Mouse (Mus musculus) kidney, postnatal 14 days (tissue): ENCODE measurements at regions not wholly inside any gene's neighbourhood (a gene's known extent, or its start where the extent isn't known, plus 50 kb on each side); places are given as distances from the start of the nearest gene placed in this dataset.
A peak's percentile ranks its signal among the peaks of the same experiment; 100 is the strongest.
"Not testable (repeated sequence)": the region's sequence is repeated elsewhere in the genome, so short reads cannot be mapped to it uniquely, and the experiment has no call there.

ENCODE experiments used
- DNase-seq: peaks from one replicate; pipeline ENCODE4 v3.0.0; 2022; ENCODE audit warnings: mixed read lengths

DNA sequence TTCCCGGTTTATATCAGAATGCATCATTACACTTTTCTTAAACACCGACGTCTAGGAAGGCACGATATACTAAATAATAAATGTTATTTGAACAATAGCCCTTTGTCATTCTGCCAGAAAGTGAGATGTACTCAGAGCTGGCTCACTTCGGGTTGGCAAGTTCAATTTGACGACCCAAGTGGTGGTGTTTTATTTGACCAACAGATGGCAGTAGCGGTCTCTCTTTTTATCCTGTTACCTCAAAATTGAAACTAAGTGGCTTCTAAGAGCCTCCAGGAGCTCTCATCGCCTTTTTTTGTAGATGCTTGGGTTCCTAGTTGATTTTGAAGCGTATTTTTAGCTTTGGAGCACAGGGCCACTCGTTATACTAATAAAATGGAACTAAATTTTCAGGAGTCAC, 66.7 kb upstream of the Chmp2b start:
- DNase-seq, result peak; percentile 70

DNA sequence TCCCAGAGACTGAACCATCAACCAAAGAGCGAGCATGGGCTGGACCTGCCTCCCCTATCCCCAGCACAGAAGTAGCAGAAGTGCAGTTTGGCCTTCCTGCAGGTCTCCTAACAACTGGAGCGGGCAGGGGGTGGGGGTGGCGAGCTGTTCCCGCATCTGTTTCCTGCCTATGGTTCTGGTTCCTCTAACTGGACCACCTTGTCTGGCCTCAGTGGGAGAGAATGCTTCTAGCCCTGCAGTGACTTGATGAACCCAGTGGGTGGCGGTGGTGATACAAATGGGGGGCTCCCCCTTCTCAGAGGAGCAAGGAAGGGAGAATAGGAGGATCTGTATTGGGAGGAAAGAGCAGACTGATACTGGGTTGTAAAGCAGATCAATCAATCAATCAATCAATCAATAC, 69.2 kb upstream of the Chmp2b start:
- DNase-seq, result no peak

DNA sequence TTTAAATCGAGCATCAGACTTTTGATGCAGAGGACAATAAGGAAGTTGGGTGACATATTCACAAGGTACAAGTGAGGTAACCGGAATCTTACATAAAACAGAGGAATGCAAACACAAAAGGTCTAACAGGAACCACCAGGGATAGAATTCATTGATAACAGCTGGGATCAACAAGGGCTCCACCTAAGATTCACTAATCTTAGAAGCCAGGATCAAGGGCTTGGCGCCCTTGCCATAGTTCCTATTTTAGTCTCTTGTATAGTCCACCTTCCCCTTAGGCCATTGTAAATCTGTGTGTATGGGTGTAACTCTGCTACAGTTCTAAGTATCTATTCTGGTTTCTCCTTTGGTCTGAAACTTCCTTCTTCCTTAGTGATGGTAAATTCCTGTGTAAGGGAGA, 84.2 kb upstream of the Chmp2b start:
- DNase-seq, result not testable (repeated sequence)

DNA sequence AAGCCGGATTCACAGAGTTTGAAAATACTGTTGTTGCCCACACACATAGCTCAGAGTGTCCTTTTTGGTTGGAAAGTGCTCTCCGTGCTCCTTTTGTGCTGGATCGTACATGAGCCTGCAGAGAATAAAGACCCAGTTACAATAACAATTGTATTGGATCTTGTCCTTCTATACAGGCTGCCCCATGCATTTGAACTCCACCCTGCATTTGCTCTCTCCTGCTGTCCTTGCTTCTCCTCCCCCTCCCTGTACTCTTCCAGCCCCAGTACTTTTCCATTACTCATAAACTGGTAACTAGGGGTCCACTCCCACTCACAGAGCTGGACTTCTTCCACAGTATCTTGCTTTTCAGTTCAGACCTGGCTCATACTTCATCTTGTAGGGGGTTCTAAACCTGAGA, 86.5 kb upstream of the Chmp2b start:
- DNase-seq, result no peak

DNA sequence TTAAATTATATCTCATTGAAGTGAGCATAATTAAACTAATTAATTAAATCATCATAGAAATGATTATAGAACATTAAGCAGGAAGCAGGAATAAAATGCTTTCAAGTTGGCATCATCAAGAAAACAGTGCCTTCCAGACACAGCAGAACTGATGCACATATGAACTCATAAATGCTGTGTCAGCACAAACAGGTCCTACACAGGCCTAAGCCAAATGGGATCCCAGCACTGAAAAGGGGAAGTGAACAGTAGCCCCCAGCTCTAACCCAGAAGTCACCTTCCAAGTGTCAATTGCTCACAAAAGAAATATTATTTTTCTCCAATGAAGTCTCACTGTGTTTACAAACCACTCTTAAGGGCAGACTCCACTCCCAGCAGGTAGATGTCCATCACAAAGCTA, 93.0 kb upstream of the Chmp2b start:
- DNase-seq, result no peak

DNA sequence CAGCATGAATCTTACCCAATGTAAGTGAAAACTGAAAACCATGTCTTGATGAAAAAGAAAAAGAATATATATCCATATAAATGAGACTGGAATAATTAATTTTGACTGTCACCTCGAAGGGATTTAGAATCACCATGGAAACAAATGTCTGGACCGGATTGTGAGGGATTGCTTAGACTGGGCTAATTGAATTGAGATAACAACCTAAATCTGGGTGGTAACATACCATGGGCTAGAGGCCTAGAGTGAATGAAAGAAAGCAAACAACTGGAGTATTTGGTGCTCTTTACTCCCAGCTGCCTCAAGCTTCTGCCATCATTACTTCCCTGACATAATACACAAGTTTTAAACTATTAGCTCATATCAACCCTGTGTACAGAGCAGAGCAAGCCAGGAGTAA, 95.3 kb upstream of the Chmp2b start:
- DNase-seq, result no peak

DNA sequence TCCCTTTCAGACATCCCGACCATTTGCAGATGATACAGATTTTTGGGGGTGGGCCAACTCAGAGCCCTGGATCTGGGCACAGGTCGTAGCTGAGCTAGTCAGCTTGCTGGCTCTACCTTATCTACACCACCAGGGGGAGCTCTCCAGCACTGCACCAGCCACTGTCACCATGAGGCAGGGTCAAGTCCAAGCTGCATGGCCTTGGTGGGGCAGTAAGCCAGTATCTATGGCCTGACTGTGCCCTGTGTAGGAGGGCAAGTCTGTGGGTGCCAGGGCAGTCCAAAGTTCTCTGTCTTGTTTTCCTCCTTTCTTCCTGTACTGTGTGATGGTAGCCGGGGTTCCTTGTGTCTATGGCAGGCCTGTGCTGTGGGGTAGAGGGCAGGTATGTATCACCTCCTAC, 102.3 kb upstream of the Chmp2b start:
- peak; percentile 21 for DNase-seq

DNA sequence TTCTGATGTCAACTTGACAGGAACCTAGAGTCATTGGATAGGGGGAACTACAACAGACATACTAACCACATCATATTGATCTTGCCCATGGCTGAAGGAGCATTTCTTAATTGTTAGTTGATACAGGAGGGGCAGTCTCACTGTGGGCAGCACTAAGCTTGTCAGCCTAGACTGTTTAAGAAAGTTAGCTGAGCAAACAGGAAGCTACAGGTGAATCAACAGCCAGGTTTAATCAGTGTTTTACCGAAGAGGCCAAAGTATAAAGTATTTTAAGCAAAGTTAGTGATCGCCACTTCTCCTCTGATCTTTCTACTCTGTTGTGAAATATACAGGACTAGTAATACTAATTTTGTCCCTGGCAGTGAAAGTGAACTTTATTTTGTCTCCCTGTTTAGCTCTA, 109.6 kb upstream of the Chmp2b start:
- DNase-seq, result peak; percentile 1

DNA sequence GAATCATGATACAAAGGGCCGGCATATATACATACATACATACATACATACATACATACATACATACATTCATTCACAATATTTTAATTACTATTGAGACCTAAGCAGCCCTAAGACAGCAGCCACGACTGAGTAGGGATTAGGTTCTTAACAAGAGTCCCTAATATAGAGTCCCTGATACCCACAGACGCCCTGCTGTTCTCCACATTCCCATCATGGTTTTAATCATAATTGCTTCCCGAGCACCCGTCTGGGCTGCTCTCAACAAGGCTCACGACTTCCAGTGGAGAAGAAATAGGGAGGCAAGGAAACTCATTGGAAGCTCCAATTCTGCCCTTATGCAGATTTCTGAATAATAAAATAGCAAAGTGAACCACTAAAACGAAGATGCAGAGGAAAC, 120.6 kb upstream of the Chmp2b start:
- DNase-seq, result no peak

DNA sequence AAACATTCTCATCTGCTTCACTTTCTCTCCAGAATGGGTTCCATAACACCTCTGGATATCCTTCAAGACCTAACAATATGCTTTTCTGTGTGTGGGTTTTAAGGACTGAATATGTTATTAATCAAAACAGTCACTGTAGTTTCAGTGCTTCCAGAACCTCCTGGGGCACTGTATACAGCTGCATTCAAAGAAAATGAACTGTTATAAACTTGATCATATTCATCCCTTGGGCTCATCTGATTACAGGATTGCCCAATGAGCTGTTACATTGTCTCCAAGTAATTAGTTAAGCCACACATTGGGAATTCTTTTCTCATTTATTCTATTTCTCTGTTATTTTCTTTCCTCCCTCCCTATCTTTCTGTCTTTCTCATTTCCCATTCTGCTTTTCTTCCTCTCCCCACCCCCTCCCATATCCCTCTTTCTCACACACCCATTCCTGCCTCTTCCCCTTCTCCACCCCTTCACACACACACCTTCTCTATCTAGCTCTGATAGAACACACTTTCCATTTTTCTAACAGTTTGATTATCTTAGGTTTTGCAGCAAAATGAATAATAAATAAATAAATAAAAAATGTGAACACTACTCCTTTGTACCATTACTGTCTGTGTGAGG, 121.3 kb upstream of the Chmp2b start:
- DNase-seq, result no peak

DNA sequence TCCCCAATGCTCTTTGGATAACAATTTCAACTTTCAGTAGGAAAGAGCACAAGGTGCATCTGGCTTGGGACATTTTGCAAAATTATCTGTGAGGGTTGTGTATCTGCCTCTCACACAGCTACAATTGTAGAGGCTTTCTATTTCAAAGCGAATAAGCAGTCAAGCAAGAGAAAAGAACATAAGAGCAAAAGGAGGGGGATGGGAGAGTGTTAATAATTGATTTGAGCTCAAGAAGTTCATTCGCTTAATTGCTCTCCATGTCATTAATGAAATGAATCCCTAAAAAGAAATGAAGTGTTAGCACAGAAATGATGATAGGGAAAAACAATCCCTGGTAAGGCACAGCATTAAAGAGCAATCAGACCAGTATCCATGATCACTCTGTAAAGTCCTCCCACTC, 121.4 kb upstream of the Vgll3 start:
- DNase-seq, result no peak

DNA sequence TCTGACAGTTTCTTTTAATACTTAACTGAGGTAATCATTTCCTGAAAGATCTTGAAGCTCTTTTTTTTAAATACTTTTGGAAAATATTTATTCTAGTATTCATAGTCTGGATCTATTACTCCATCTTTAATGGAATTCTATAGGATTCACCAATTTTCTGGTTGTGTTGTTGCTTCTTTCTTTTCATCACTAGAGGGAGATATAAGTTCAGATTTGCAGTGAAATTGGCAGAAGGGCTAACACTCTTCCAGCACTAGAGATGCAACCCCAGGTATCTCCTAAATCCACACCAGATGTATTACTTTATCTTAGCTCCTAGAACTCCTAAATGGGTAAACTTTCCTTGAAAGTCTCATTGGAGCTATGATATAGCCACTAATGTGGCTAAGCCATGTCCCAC, 99.4 kb upstream of the Vgll3 start:
- no peak for DNase-seq

DNA sequence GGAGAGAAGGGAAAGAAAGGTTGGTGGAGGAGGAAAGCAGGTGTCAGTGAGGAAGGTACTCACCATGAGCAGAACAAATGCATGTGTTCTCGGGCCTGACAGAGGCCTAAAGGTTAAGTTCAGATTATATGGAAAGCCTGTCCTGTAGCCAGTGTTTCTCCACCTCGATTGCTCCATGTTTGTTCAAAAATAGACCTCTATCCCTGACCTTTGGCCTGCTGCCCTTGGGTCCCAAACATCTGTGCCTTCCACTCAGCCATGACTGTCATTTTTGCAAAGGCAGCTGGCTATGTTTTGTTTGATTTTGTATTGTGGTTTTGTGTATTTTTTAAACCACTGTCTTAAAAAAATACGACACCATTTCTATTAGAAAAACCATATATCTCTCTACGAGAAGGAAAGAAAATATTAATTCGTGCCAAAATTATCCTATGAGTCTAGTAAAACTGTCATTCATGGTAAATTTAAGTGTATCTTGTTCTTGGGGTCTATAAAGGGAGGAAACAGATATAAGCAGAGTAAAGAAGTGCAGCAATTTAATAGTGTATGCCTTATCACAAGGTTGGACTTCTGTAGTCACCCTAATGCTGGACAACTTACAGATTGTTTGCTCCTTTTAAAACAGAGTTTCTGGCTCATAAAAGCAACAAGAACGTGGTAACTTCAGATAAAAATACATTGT, 96.1 kb upstream of the Vgll3 start:
- no peak for DNase-seq

DNA sequence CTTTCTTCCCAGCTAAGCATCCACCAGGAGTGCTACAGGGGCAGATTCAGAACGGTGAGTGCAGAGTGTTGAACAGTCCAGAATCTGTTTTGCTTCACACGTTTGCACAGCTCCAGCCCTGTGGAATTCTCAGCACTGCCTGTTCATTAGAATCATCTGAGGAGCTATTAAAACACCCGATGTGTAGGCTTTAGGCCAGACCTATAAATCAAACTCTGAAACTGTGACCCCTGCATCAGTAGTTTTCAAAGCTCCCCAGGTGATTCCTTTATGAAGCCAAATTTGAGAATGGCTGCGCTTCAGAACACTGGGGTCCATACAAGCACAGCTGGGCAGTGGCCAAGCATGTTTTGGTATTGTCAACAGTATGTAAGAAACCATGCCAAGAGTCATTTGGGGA, 94.1 kb upstream of the Vgll3 start:
- DNase-seq, result no peak

DNA sequence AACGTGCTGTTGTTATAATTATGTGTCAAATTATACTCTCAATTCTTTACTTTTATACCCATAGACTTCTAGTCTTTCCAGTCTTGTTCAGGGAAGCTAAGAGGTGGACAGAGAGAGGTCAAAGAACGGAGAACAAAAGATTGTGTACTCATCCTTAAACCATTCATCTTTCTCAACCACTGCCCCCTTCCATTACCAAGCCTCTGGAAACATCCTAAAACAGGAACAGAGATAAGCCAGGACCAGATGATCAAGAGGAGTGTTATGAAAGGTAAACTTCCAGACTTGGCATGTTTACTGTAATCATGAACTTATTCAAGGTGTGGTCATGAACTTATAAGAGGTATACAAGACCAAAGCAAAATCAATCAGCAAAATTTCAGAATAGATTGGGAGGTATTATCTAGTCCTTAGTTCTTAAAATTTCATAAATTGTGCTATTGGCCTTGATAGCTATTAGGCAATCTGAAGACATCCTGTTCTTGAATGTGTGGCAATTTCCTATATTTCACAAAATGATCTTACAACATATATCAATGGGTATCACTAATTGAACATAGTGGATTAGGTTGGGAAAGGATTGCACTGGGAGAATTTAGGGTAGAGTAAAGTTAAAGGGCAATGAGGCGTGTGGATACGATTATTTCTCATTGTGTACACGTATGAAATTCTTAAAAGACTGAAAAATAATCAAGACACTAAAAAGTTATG, 89.3 kb upstream of the Vgll3 start:
- no peak for DNase-seq

DNA sequence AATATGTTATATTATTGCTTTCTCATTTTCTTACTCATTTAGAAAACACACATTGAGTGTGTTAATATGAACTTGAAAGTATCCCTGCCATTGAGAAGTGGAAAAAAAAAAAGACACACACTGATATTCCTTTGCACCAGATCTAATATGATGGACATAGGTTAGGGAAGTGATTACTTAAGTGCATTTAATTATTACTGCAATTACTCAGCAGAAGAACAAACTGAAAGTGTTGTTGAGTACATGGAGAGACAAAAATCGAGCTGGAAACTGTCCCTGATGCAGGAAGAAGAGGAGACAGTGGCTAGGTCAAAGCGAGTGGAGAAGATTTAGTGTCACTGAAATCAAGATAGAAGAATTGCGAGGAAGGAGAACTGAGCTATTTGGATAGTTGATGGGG, 88.8 kb upstream of the Vgll3 start:
- no peak for DNase-seq

DNA sequence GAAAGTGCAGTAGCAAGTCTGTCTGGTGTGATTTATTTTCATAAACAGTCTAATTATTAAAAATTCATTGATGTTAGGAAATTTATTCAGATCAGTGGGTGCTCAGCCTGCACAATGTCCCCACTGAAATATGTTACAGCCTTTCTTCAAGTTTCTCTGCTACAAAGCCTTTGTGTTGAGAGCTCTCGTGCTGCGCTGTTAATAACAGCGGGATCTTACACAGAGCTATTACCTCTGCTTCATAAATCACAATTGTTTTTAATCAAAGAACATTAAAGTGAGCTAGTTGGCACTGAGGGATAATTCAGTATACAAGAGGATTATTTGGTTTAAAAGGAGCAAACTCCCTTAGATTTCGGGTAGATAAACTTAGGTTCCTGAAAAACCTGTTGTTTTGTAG, 85.7 kb upstream of the Vgll3 start:
- no peak for DNase-seq

DNA sequence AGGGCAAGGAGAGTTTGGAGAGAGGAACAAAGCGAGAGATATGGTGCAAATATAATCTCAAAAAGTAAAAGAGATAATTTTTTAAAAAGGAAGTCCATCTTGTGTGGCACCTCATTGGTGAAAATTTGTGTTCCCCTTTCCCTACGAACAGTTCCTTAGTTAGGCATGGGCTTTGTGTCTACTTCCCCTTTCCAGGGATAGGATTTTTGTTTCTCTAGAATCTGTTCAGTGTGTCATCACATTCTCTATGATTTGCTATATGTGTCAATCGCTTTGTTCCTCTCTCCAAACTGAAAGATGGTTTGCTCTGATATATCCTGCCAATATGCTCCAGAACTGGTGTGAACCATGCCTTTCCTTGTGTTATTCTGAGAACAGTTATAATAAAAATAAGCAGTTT, 75.4 kb upstream of the Vgll3 start:
- DNase-seq, result no peak

DNA sequence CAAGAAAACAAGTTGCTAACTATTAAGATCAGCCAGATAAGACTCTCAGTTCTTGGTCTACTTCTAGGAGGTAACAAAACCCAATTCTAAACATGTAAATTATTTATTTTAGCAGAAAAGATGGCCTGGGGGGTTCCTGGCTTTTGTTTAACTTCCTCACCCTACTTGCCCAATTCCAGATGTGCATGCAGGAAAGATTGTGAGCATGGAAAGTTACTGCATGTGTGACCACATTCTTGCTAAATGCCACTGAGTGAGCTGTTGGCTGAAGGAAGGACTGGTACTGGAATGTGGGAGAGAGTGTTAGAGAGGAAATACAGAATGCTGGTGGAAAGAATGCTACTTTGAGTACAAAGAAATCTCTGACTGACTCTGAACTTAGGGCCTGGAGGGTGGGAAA, 72.1 kb upstream of the Vgll3 start:
- DNase-seq, result no peak

DNA sequence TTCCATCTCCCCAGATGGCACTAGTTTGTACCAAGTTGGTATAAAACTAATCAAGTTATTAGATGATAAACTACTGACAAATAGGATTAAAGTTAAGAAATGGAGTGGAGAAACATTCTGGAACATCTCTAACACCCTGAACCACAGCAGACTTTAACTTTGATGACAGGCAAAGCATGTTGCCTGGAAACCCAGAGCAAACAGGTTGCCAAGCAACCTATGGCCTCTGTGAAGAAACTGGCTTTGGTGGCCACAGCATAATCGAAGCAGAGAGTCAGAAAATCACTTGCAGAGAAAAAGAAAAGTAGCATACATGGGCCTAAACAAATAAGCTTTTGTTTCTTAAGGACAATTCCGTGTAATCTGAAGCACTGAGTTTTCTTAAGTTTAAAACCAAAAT, 59.4 kb upstream of the Vgll3 start:
- DNase-seq, result no peak
